Mouse (Mus musculus): ENCODE data around the gene Coro7.
A peak's percentile ranks its signal among the peaks of the same experiment; 100 is the strongest.

Gene Coro7

DNA sequence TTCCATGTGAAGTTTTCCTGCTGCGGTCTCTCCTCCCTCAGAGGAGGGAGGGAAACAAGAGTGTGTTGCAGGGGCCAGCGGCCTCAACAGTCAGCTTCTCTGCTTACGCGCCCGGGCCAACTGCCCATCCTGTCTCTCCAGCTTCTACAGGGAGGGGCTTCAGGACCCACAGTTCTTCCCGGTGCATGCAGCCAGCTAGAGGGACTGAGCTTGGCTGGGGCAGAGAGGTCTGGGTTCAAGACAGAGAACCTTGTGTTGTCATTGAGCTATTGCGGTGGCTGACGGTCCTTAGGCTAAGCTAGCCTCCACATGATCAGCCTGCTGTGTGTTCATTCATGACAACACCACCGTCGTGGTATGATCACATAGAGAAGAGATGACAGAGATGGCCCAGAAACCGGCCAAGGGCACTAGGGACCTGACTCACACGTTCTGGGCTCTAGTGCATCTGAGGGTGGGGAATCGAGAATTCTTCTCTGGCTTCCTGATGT lies 31.9 kb downstream of the Coro7 start:
- DNase-seq: no peak

- DNase-seq: no peak
These were observed 32.7 kb downstream of the Coro7 start for GRCm38 (mm10) chr16:4646831-4647230.

- no peak for DNase-seq
These were observed 33.7 kb downstream of the Coro7 start for GRCm38 (mm10) chr16:4645867-4646266.

DNA sequence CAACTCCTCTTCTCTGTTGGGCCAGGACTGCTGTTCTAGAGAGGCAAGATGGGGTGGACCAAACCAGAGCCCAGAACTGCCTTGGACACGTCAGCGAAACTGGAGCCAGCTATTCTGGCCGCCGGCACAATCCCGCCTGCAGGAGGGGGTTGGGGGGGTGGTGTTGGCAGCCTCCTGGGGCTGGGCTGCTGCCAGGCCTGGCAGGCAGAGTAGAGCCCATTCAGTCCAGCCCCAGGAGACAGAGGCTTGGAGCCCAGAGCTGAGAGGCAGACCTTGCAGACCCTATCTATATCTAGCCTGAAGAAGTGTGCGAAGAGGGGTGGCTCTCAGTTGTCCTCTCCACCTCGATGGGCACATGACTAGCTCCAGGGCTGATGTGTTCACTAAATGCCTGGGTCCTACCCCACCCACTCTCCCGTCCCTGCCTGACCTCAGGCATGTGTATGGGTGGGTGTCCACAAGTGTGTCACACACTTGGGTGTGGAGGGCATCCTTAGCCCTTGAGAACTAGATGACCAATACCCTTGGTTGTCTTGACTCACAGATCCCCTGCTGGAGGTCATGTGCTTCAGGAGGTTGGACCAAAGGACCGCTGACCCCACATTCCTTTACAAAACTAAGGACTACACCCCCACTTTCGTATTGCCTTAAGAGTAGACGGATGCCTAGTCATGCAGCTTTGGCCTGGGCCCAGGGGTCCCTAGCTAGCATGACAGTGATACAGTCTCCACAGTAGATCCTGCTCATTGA lies 35.7 kb downstream of the Coro7 start:
- no peak for DNase-seq

DNA sequence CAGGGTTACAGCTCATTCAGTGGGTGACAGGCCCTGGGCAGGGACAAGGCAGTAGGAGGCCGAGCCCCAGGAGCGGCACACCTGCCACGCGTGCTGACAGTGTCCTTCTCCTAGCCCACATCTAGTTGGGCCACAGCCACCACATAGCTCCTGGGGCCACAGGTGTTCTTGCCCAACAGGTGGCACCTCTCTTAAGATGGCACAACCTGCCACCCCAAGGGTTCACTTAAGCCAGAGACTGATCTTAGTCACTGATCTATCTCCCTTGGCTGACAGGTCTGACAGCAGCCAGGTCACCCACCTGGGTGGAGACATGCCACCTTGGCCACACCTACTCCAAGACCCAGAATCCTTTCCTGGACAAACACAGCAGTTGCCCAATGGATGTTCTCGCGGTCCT lies 36.6 kb downstream of the Coro7 start:
- no peak for DNase-seq

DNA sequence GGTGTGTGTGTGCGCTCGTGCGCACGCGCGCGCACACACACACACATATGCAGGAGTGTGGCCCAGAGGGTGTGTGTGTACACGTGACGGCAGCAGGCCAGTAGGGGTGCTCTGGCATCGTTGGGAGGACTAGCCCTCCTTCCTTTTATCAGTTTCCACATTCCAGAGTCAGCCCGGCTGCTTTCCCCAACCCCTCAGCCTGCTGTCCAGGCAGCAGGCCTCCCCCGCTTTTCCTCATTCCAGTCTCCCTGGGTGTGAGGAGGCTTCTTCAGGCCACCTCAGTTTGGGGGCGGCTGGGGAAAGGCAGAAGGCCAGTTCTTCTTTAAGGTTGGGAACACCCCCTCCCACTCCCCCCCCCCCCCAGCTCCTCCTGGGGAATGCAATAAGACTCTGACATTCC lies 37.4 kb downstream of the Coro7 start:
- DNase-seq: no peak

GRCm38 (mm10) chr16:4641119-4641838 lies 38.3 kb downstream of the Coro7 start:
- no peak for DNase-seq

DNA sequence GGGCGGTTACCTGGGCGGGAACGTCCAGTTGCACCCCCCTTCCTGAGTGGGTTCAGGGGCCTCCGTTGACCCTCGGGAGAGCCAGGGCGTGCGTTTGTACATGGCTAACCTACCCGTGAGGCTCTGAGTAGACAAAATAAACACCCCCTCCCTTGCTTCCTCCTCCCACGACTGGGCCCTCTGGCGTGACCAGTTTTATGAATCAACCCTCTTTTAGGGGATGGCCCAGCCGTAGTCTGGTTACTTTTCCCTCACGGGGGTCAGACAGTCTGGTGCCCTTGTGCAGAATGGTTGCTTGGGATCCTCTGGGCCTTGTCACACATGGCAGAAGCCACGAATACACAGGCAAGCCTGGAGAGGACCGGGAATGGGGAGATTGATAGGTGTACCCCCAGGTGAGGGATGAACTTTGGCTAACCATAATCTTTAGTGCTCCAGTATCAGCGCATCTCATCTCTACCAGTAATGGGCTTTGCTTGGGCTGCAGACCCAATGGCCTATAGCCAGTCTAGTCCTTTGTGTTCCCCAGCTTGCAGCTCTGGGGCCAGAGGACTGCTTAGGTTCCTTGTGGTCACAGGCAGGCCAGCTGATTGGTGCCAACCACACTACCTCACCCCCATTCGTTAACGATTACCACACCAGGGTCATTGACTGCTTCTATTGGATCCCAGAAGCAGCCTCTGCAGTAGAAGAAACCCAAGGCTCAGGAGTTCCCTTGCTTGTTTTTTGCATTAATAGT lies 39.1 kb downstream of the Coro7 start:
- no peak for DNase-seq

DNA sequence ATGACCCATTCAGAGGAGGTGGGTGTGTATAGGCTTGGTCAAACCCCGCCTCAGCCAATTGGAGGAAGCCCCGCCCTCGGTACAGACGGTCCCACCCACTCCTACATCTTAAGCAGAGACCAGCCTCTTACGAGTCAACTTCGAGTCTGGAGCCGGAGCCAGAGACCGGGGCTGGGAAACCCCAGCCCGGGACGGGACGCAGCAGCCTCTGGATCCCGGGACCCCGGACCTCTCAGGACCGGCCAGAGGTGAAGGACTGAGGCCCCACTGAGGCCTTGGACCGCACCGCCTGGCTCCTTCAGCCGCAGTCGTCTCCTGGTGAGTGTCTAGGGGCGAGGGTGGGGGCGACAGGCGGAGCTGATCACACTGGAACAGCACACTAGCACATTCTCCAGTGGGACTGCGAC lies 39.7 kb downstream of the Coro7 start, which contains the start of the genes Vasn and Dnaja3:
Gene Vasn (plus strand): TSS at position 111 of the 407 bp plus-strand sequence.
Gene Dnaja3 (plus strand): TSS at position 159 of the 407 bp plus-strand sequence.
- DNase-seq: no peak

GRCm38 (mm10) chr16:4638891-4639390 lies 40.6 kb downstream of the Coro7 start:
- DNase-seq: no peak

DNA sequence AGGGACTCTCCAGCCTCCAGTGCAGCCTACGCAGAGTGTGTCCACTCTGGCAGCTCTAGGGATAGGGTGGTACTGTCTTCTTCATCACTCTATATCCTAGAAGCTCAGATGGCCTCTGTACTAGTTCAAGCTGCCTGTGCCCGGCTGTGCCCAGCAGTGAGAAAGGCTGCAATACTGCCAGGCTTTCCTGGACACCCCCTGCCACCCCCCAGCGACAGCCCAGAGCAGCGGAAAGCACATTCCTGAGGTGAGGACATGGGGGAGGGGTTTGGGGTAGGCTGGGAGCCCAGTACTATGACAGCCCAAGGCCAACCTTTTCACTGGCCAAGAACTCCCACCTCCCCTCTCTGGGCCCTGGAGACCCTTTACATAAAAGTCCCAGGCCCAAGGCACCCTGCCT lies 43.8 kb downstream of the Coro7 start:
- DNase-seq: no peak

GRCm38 (mm10) chr16:4634681-4635080 lies 44.9 kb downstream of the Coro7 start:
- no peak for DNase-seq

DNA sequence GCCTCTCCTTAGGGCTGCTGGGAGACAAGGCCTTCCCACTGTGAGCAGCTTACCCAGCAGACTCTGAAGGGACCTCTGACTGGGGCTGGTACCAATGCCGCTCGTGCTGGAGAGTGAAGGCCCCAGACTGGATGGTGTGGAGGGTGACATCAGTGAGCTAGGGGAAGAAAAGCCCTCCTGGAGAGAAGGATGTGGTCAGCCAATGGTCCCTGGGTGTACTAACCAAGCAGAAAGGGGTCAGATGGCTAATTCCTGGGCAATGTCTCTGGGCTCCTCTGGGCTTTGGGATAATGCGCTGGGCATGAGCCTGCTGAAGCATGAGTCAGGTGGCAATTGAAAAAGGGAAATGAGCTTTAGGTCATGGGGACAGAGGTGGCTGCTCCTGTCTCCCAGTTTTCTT lies 45.9 kb downstream of the Coro7 start:
- no peak for DNase-seq

GRCm38 (mm10) chr16:4632050-4632449 lies 47.5 kb downstream of the Coro7 start:
- DNase-seq: no peak

DNA sequence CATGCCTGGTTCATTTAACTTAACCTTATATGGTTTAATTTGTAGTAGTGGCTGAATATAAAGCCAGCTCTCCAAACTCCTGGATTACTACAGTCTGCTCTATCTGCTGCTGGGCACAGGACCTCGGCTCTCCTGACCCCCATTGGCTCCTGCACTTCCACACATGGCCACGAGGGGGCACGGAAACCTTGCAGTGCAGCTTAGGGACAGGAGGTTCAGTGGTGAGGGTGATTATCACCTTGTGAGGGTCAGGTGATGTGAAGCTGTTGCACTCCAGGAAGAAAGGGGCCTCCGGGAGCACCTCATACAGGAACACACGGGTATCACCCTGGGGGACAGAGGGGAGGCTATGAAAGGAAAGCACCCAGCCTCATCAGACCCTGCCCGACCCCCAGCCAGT lies 49.6 kb downstream of the Coro7 start:
- DNase-seq: peak; percentile 48 to 62

GRCm38 (mm10) chr16:4628898-4629419 lies 50.6 kb downstream of the Coro7 start:
- no peak for DNase-seq

DNA sequence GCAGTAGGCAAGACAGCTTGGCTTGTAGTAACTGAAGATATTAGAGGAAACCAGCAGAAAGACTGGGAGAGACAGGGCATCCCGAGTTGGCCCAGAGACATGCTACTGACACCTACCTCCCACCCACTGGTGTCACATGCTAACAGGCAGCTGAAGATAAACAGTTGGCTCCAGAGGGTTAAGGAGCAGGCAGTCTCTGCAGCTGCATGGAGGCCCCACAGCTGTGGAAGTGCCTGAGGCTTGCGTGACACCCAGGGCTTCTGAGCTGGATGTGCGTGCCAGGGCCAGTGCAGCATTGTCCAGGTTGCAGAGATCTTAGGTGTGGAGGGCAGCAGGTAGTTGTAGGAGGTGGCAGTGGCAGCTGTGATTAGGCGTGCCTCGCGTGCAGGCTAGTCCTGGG lies 52.5 kb downstream of the Coro7 start:
- DNase-seq: no peak

DNA sequence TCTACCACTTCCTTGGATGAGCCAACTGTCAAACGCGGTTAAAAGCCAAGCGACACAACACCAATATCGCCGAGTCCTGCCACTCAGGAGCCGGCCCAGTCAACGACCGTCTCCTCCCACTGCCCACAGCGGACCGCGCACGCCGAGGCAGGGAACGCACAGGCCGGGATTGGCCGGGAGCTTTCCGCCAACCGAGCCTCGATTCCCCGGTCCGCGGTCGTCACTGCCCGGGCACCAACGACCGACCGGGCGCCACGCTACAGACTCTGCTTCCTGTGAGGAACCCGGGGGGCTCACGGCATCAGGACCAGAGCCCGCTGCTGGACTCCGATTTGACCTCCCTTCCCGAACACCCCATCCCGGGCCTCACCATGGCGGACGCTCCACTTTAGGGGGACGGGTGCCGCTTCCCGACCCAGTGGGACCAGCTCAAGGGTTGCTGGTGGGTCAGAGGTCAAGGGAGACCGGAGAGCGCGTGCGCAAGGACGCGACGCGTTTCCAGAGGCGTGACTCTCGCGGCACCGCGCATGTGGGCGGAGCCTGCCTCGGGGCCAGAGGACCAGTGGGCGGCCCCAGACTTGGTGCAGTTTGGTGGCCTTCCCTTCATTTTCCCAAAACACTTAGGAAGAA lies 55.0 kb downstream of the Coro7 start, which contains the start of gene Pam16:
Gene Pam16 (minus strand): TSS at position 508 of the 630 bp plus-strand sequence.
- DNase-seq: peak; percentile 81 to 86

DNA sequence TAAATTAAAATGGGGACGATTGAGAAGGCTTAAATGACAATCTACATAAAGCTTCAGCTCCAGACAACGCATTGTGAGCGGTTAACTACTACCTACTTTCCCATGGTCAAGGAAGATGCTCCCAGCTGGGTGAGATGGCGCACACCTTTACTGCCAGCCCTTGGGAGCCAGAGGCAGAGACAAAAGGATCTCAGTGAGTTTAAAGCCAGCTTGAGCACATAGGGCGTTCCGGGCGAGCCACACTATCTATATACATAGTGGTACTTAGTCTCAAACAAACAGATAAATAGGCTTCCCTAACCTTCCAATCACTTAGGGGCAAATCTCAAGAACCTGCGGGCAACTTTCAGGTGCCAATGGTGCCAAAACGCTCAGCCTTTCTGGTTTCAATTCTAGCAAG lies 55.5 kb downstream of the Coro7 start:
- DNase-seq: no peak

- DNase-seq: no peak
These were observed 62.7 kb downstream of the Coro7 start for GRCm38 (mm10) chr16:4616829-4617228.

GRCm38 (mm10) chr16:4615297-4615696 lies 64.3 kb downstream of the Coro7 start:
- no peak for DNase-seq

GRCm38 (mm10) chr16:4614639-4615038 lies 64.9 kb downstream of the Coro7 start:
- DNase-seq: no peak

Data from thymus, adult 18-20 months (tissue).